Mouse (Mus musculus) ovary, adult 18-20 months (tissue): Measurements from ENCODE around the gene Pctp.

Experiments
- DNase-seq: peaks from one replicate; pipeline ENCODE4 v3.0.0; 2022; ENCODE audit warnings: low spot score, mixed read lengths

The Pctp gene

GRCm38 (mm10) chr11:89977746-89978352, 24.8 kb downstream of the Pctp start:
- DNase-seq, result no peak

- DNase-seq, result no peak
Measured at GRCm38 (mm10) chr11:89976361-89976760, 26.3 kb downstream of the Pctp start.

- no peak for DNase-seq
Measured at GRCm38 (mm10) chr11:89971296-89971695, 31.4 kb downstream of the Pctp start.

- no peak for DNase-seq
Measured at GRCm38 (mm10) chr11:89970726-89971125, 32.0 kb downstream of the Pctp start.

GRCm38 (mm10) chr11:89969131-89969530, 33.6 kb downstream of the Pctp start:
- DNase-seq, result no peak

- DNase-seq, result no peak
Measured at GRCm38 (mm10) chr11:89950691-89951270, 51.9 kb downstream of the Pctp start.

GRCm38 (mm10) chr11:89947806-89948205, 54.9 kb downstream of the Pctp start:
- DNase-seq, result no peak

- no peak for DNase-seq
Measured at GRCm38 (mm10) chr11:89945159-89945558, 57.5 kb downstream of the Pctp start.

- DNase-seq, result no peak
Measured at GRCm38 (mm10) chr11:89937241-89937640, 65.5 kb downstream of the Pctp start.
